Mouse (Mus musculus): ENCODE data around the gene Tnnc1. TPM values are rescaled to one million over a fixed set of nuclear protein-coding genes. Genes with fewer than 3 reads are reported as not detected.

The Tnnc1 gene
- polyA plus RNA-seq, 1 experiment from 2014 or later: 36.3 TPM

DNA sequence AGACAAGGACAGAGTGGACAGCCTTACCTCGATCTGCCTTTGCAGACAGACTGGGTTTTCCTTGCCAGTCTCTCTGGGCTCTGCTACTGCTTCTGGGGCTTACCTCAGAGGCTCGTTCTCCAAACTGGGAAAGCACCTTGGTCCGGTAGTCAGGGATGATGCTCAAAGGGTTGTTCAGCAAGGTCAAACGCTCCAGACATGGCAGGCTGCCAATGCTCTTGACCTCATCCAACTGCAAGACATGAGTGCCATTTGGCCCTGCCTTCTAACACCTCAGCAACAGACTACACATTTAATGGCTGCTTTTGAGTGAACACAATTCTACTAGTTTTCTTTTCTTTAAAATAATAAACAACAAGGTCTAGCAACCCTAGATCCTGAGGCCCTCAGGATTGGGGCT is 21.5 kb upstream of the Tnnc1 start:
- Histone ChIP-seq H3K4me1 (peaks cover 6% of the 10 kb centered on the region; the same call in 1 of the 2 replicates), H3K27me3 (replicated peaks) (no peaks in the 10 kb centered on the region), H3K36me3 (peaks cover 100% of the 10 kb centered on the region), H3K9me3 (replicated peaks) (no peaks in the 10 kb centered on the region), H3K4me2 (no peak overlapping the region), H3K9ac (replicated peaks) (no peak overlapping the region), H3K4me3 (replicated peaks) (no peak overlapping the region), H3K27ac (replicated peaks) (no peak overlapping the region)
- no peak for ATAC-seq (ENCODE audit: low FRiP score)
- WGBS: 82% methylated on average over 4 of the region's 4 CpGs

DNA sequence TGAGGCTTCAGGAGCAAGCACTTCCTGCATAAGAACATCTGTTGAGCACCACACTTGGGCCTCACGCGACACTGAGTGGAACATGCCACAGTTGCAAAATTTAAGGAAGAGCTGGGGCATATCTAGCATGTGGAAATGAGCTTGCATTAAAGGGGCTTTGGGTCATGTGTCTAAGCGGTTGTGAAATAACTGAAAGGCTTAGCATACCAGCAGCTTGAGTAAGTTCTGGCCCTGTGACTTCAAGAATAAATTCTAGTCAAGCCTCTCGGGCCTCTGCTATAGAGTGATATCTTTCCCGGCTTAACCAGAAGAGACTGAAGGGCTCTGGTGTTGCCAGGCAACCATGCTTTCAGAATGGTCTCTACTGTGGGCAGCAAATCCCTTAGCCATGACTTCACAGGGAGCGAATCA is 19.3 kb upstream of the Tnnc1 start:
- Histone ChIP-seq H3K9me3 (replicated peaks) (no peaks in the 10 kb centered on the region), H3K4me1 (peaks cover 6% of the 10 kb centered on the region; the same call in 1 of the 2 replicates), H3K4me3 (replicated peaks) (no peak overlapping the region), H3K9ac (replicated peaks) (no peak overlapping the region), H3K27ac (replicated peaks) (peak overlapping the region; percentile 45), H3K27me3 (replicated peaks) (no peaks in the 10 kb centered on the region), H3K4me2 (no peak overlapping the region), H3K36me3 (peaks cover 99% of the 10 kb centered on the region)
- ATAC-seq (ENCODE audit: low FRiP score): no peak; the same call in 1 of the 2 replicates
- WGBS: 55% methylated on average over 6 of the region's 6 CpGs

DNA sequence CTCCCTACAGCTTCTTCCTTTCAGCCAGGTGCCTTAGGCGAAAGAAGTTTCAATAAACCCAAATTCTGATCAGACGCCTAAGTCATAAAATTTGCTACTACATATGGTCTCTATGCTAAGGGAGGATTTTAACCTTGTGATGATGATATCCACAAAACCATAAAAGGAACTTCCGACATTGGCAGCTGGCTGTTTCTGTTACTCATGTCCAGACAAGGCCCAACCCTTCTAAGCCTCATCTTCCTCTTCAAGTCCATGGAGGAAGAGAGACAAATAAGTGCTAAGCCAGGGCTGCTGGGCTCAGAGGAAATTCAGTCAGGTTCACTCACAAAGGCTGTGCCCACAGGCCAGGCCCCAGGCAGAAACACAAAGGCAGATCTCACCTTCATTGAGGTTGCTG is 18.8 kb upstream of the Tnnc1 start:
- Histone ChIP-seq H3K4me3 (replicated peaks) (no peak overlapping the region), H3K27ac (replicated peaks) (peak overlapping the region; percentile 45), H3K4me2 (no peak overlapping the region), H3K36me3 (peaks cover 97% of the 10 kb centered on the region), H3K4me1 (peaks cover 6% of the 10 kb centered on the region; the same call in 1 of the 2 replicates), H3K9me3 (replicated peaks) (no peaks in the 10 kb centered on the region), H3K27me3 (replicated peaks) (no peaks in the 10 kb centered on the region), H3K9ac (replicated peaks) (no peak overlapping the region)
- ATAC-seq (ENCODE audit: low FRiP score): no peak
- WGBS: 90% methylated on average over 3 of the region's 3 CpGs

- ATAC-seq (ENCODE audit: low FRiP score): no peak
- Histone ChIP-seq H3K4me1 (peaks cover 13% of the 10 kb centered on the region), H3K27ac (replicated peaks) (no peak overlapping the region), H3K36me3 (peaks cover 83% of the 10 kb centered on the region), H3K9ac (replicated peaks) (no peak overlapping the region), H3K4me2 (no peak overlapping the region), H3K27me3 (replicated peaks) (no peaks in the 10 kb centered on the region), H3K4me3 (replicated peaks) (no peak overlapping the region), H3K9me3 (replicated peaks) (no peaks in the 10 kb centered on the region)
- 72% methylated on average over 2 of the region's 2 CpGs for WGBS
Measured at GRCm38 (mm10) chr14:31191936-31192335, 16.2 kb upstream of the Tnnc1 start.

DNA sequence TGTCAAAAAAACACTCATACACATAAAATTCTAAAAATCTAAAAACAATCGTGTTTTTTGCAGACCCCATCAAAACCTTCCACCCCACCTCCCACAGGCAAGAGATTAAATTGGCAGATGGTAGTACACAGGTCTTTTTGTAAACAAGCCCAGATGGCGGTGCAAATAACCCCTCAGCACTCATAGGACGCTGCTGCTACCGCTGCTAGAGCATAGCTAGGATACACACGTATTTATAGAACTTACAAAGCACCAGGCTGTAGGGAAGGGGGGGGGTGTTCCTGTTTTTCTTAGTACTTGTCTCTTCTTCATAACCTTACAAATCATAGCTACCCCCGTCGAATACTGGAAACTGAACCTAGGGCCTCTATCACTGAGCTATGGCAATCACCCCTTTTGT is 14.3 kb upstream of the Tnnc1 start:
- H3K4me3 ChIP-seq (replicated peaks): no peak overlapping the region
- no peak overlapping the region for H3K27ac ChIP-seq (replicated peaks)
- H3K4me2 ChIP-seq: no peak overlapping the region
- no peak for ATAC-seq (ENCODE audit: low FRiP score)
- peaks cover 20% of the 10 kb centered on the region for H3K4me1 ChIP-seq
- no peaks in the 10 kb centered on the region for H3K9me3 ChIP-seq (replicated peaks)
- H3K36me3 ChIP-seq: peaks cover 70% of the 10 kb centered on the region
- 81% methylated on average over 7 of the region's 7 CpGs for WGBS
- H3K9ac ChIP-seq (replicated peaks): no peak overlapping the region
- no peaks in the 10 kb centered on the region for H3K27me3 ChIP-seq (replicated peaks)

- 92% methylated on average over 2 of the region's 2 CpGs for WGBS
- no peak overlapping the region for H3K27ac ChIP-seq (replicated peaks)
- H3K27me3 ChIP-seq (replicated peaks): no peaks in the 10 kb centered on the region
- peaks cover 67% of the 10 kb centered on the region for H3K36me3 ChIP-seq
- peaks cover 16% of the 10 kb centered on the region for H3K4me1 ChIP-seq
- H3K9me3 ChIP-seq (replicated peaks): no peaks in the 10 kb centered on the region
- no peak overlapping the region for H3K4me2 ChIP-seq
- no peak overlapping the region for H3K4me3 ChIP-seq (replicated peaks)
- no peak overlapping the region for H3K9ac ChIP-seq (replicated peaks)
- no peak for ATAC-seq (ENCODE audit: low FRiP score)
Measured at GRCm38 (mm10) chr14:31194441-31194840, 13.7 kb upstream of the Tnnc1 start.

DNA sequence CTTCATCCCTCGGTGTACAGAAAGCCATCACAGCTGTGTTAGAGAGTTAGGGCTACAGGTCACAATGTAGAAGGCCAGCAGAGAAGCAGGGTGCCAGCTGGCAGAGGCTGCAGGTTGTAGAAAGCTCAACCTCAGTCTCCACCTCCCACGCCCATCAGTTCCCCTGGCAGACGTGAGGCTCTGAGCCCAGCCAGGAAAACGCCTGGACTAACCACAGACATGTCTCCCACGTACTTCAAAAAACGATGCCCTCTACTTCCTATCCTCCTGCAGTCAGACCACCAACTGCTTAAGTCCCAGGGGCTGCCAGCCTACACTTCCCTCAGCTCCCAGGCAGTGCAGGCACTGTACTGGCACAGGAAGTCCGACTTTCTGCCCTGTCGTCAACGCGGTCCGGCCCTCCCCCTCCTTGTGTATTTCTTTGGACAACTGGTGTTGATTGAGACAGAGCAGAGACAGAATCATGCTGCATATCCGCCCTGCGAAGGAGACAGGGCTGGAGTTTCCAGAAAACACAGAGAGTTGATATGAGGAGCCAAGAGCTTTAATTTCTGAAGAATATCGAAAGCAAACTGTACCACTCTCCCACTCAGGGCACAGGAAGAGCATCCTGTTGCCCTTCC is 13.1 kb upstream of the Tnnc1 start:
- 80% methylated on average over 14 of the region's 14 CpGs for WGBS
- H3K36me3 ChIP-seq: peaks cover 67% of the 10 kb centered on the region
- ATAC-seq (ENCODE audit: low FRiP score): no peak

DNA sequence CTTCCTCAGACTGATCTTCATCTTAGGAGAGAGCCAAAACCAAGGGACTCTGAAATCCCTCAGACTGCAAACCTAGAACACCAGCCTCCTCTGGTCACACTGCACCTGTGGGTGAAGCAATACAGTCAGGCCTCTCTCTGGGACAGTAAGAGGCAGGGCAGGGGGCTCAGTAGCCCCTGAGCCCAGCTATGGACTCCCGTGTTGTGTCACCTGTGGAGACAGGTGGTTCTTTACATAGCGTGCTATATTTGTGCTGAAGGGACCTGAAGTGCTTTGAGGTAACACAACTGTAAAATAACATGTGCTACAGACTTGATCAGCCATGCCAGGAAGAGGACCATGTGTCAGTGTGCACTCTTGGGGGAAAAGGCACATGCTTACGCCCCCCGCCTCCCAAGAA is 12.6 kb upstream of the Tnnc1 start:
- H3K4me2 ChIP-seq: no peak overlapping the region
- no peaks in the 10 kb centered on the region for H3K9me3 ChIP-seq (replicated peaks)
- no peak overlapping the region for H3K9ac ChIP-seq (replicated peaks)
- no peaks in the 10 kb centered on the region for H3K27me3 ChIP-seq (replicated peaks)
- H3K4me1 ChIP-seq: peaks cover 16% of the 10 kb centered on the region
- WGBS: 97% methylated on average over 4 of the region's 4 CpGs
- H3K27ac ChIP-seq (replicated peaks): no peak overlapping the region
- H3K36me3 ChIP-seq: peaks cover 67% of the 10 kb centered on the region
- ATAC-seq (ENCODE audit: low FRiP score): no peak
- H3K4me3 ChIP-seq (replicated peaks): no peak overlapping the region

More for the DNA sequence above, 13.1 kb upstream of the Tnnc1 start:
- Histone ChIP-seq H3K4me3 (replicated peaks) (no peak overlapping the region), H3K4me1 (peaks cover 16% of the 10 kb centered on the region), H3K27ac (replicated peaks) (no peak overlapping the region), H3K4me2 (no peak overlapping the region), H3K27me3 (replicated peaks) (no peaks in the 10 kb centered on the region), H3K9me3 (replicated peaks) (no peaks in the 10 kb centered on the region), H3K9ac (replicated peaks) (no peak overlapping the region)

DNA sequence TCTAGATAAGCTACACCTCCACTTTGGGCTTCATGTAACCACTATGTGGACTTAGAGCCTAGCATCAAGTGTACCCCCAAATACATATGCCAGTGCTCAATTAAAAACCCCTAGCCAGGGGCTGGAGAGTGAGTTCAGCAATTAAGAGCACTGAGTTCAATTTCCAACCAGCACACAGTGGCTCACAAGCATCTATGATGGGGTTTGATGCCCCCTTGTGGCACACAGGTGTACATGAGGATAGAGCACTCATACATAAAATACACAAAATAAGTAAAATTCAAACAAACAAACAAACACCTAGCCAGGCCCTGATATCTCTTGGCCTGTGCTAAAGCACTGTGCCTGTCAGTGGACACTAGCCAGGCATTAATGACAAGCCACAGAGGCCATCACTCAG is 12.1 kb upstream of the Tnnc1 start:
- Histone ChIP-seq H3K36me3 (peaks cover 67% of the 10 kb centered on the region), H3K9ac (replicated peaks) (no peak overlapping the region), H3K9me3 (replicated peaks) (no peaks in the 10 kb centered on the region), H3K4me2 (no peak overlapping the region), H3K4me3 (replicated peaks) (no peak overlapping the region), H3K27ac (replicated peaks) (no peak overlapping the region), H3K4me1 (peaks cover 16% of the 10 kb centered on the region), H3K27me3 (replicated peaks) (no peaks in the 10 kb centered on the region)
- no peak for ATAC-seq (ENCODE audit: low FRiP score)

- ATAC-seq (ENCODE audit: low FRiP score): no peak
- Histone ChIP-seq H3K9me3 (replicated peaks) (no peaks in the 10 kb centered on the region), H3K4me1 (peaks cover 16% of the 10 kb centered on the region), H3K4me3 (replicated peaks) (no peak overlapping the region), H3K9ac (replicated peaks) (no peak overlapping the region), H3K27ac (replicated peaks) (no peak overlapping the region), H3K4me2 (no peak overlapping the region), H3K36me3 (peaks cover 66% of the 10 kb centered on the region), H3K27me3 (replicated peaks) (no peaks in the 10 kb centered on the region)
- WGBS: 68% methylated on average over 16 of the region's 16 CpGs
Measured at GRCm38 (mm10) chr14:31197547-31198516, 10.3 kb upstream of the Tnnc1 start.

DNA sequence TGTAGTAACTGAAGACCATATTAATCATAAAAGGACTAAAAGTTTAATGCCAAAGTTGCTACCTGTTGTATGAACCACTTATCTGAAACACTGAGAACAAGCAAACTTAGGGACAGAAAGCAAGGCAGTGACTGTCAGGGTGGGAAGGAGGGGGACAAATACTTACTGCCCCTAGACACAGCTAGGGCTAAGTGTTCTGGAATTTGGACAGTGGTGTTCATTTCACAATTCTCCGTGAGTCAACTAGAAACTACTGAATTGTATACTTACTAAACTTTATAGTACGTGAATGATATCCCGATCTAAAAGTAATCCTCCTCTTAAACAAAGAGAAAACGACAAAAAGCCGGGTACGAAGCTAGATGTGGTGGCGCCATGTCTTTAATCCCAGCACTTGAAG is 8.5 kb upstream of the Tnnc1 start:
- Histone ChIP-seq H3K4me2 (no peak overlapping the region), H3K36me3 (peaks cover 69% of the 10 kb centered on the region), H3K4me1 (peaks cover 24% of the 10 kb centered on the region), H3K4me3 (replicated peaks) (no peak overlapping the region), H3K27me3 (replicated peaks) (no peaks in the 10 kb centered on the region), H3K9me3 (replicated peaks) (no peaks in the 10 kb centered on the region), H3K9ac (replicated peaks) (no peak overlapping the region), H3K27ac (replicated peaks) (no peak overlapping the region)
- 97% methylated on average over 7 of the region's 7 CpGs for WGBS
- ATAC-seq (ENCODE audit: low FRiP score): no peak

GRCm38 (mm10) chr14:31200038-31200437 is 8.1 kb upstream of the Tnnc1 start:
- WGBS: 85% methylated on average over 3 of the region's 3 CpGs
- no peak for ATAC-seq (ENCODE audit: low FRiP score)
- no peak overlapping the region for H3K4me3 ChIP-seq (replicated peaks)
- no peak overlapping the region for H3K27ac ChIP-seq (replicated peaks)
- H3K36me3 ChIP-seq: peaks cover 66% of the 10 kb centered on the region
- H3K9me3 ChIP-seq (replicated peaks): no peaks in the 10 kb centered on the region
- peaks cover 26% of the 10 kb centered on the region for H3K4me1 ChIP-seq
- no peak overlapping the region for H3K9ac ChIP-seq (replicated peaks)
- no peaks in the 10 kb centered on the region for H3K27me3 ChIP-seq (replicated peaks)
- H3K4me2 ChIP-seq: no peak overlapping the region

Data from neural tube, embryonic 15.5 days (tissue).